Mouse (Mus musculus) ES-Bruce4 (cell line): ENCODE measurements around the gene Bcl2.

ENCODE experiments used
- EP300 ChIP-seq: IDR thresholded peaks from 2 replicates; pipeline ENCODE4 v1.6.1; 2011; ENCODE audit warnings: low read depth, low read length; ENCODE audit not compliant: insufficient read depth
- POLR2A ChIP-seq: IDR thresholded peaks from one replicate; pipeline ENCODE4 v1.8.1; 2011; ENCODE audit warnings: low read length; ENCODE audit not compliant: insufficient read depth

- TF ChIP-seq POLR2A = no peak
- TF ChIP-seq EP300 = no peak
Measured at GRCm38 (mm10) chr1:106529570-106529969, 184.5 kb downstream of the Bcl2 start.
